Mouse (Mus musculus) testis, adult 2 months (tissue): ENCODE data around the gene Sap30bp.

Source experiments
- CTCF ChIP-seq: fragments of 200-500 bp; IDR thresholded peaks from 2 replicates; pipeline ENCODE4 v1.5.1; 2012; ENCODE audit warnings: low read depth, mild to moderate bottlenecking, inconsistent platforms, low read length, moderate library complexity; ENCODE audit not compliant: control insufficient read depth, insufficient read depth, insufficient replicate concordance
- POLR2A ChIP-seq: fragments of 200-500 bp; IDR thresholded peaks from 2 replicates; pipeline ENCODE4 v1.6.1; 2012; ENCODE audit warnings: low read depth, mild to moderate bottlenecking, inconsistent platforms, low read length, moderate library complexity; ENCODE audit not compliant: control insufficient read depth

GRCm38 (mm10) chr11:115941980-115942379, 8.9 kb downstream of the Sap30bp start:
- no peak for TF ChIP-seq CTCF
- no peak for TF ChIP-seq POLR2A
